Mouse (Mus musculus) olfactory bulb, adult 2 months (tissue): ENCODE results near the gene Capza1.

Source experiments
- CTCF ChIP-seq: fragments of 200-500 bp; IDR thresholded peaks from 2 replicates; pipeline ENCODE4 v1.5.1; 2012; ENCODE audit warnings: low read depth, mild to moderate bottlenecking, low read length, moderate library complexity; ENCODE audit not compliant: insufficient read depth
- POLR2A ChIP-seq: fragments of 200-500 bp; IDR thresholded peaks from 2 replicates; pipeline ENCODE4 v1.6.1; 2012; ENCODE audit warnings: mild to moderate bottlenecking, low read depth, low read length, moderate library complexity; ENCODE audit not compliant: insufficient read depth

DNA sequence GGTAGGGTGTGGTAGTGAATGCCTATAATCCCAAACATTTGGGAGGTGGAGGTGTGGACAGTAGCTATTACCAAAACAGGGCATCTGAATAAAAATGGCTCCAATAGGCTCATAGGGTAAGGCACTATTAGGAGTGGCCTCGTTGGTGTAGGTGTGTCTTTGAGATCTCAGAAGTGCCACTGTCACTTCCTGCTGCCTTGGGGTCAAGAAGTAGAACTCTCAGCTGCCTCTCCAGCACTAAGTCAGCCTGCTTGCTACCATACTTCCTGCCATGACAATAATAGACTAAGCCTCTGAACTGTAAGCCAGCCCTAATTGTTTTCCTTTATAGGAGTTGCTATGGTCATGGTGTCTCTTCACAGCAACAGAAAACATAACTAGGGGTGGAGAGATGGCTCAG, 8.2 kb downstream of the Capza1 start:
- TF ChIP-seq CTCF (no peak), POLR2A (no peak)
